Mouse (Mus musculus) limb, embryonic 14.5 days (tissue): Measurements from ENCODE around the gene Tceanc2. TPM values are rescaled to one million over a fixed set of nuclear protein-coding genes. Genes with fewer than 3 reads are reported as not detected.

ENCODE experiments used
- ATAC-seq: fragments of 200-750 bp; cut with Nextera tagmentation; 2 replicates; pipeline ENCODE4 v1.8.0; 2017; ENCODE audit warnings: low read depth, moderate number of reproducible peaks, moderate TSS enrichment; ENCODE audit not compliant: low FRiP score
- DNase-seq: peaks from one replicate; pipeline ENCODE4 v3.0.0-alpha.2; 2015; ENCODE audit warnings: low spot score
- H3K27ac ChIP-seq: fragments of 300-500 bp; sonication (generic); replicated peaks from 2 replicates; pipeline ENCODE4 v1.5.1; 2014; ENCODE audit warnings: low read depth, mild to moderate bottlenecking, low read length, moderate library complexity, mixed read lengths
- H3K27me3 ChIP-seq: fragments of 300-500 bp; sonication (generic); 2 replicates; pipeline ENCODE4 v1.6.1; 2014; ENCODE audit warnings: low read length, mixed read lengths; ENCODE audit not compliant: control insufficient read depth, insufficient read depth
- H3K36me3 ChIP-seq: fragments of 300-500 bp; sonication (generic); 2 replicates; pipeline ENCODE4 v1.6.1; 2014; ENCODE audit warnings: mild to moderate bottlenecking, low read length, moderate library complexity, mixed read lengths; ENCODE audit not compliant: control insufficient read depth, insufficient read depth
- H3K4me1 ChIP-seq: fragments of 300-500 bp; sonication (generic); 2 replicates; pipeline ENCODE4 v1.6.1; 2014; ENCODE audit warnings: antibody characterized with exemption, low read length, mixed read lengths; ENCODE audit not compliant: control insufficient read depth, insufficient read depth
- H3K4me2 ChIP-seq: fragments of 300-500 bp; sonication (generic); replicated peaks from 2 replicates; pipeline ENCODE4 v1.6.1; 2014; ENCODE audit warnings: low read depth, mild to moderate bottlenecking, low read length, moderate library complexity; ENCODE audit not compliant: severe bottlenecking
- H3K4me3 ChIP-seq: fragments of 300-500 bp; sonication (generic); replicated peaks from 2 replicates; pipeline ENCODE4 v1.5.1; 2014; ENCODE audit warnings: low read length
- H3K9ac ChIP-seq: fragments of 300-500 bp; sonication (generic); 2 replicates; pipeline ENCODE4 v1.6.1; 2014; ENCODE audit warnings: mild to moderate bottlenecking, low read depth, low read length, moderate library complexity; ENCODE audit not compliant: severe bottlenecking
- H3K9me3 ChIP-seq: fragments of 300-500 bp; sonication (generic); 2 replicates; pipeline ENCODE4 v1.6.1; 2016; ENCODE audit warnings: low read length; ENCODE audit not compliant: control insufficient read depth
- POLR2A ChIP-seq: fragments of 200-500 bp; IDR thresholded peaks from 2 replicates; pipeline ENCODE4 v1.8.0; 2012; ENCODE audit warnings: inconsistent platforms, mild to moderate bottlenecking, moderate library complexity, borderline replicate concordance; ENCODE audit not compliant: insufficient read depth, insufficient read length; ENCODE audit errors: extremely low read depth
- WGBS: fragments of 180-500 bp; shearing (Covaris S2); extraction: QIAGEN DNeasy Blood & Tissue Kit; methylation state at CpG from one replicate; pipeline ENCODE4 v1.1.7; 2014; 5-methylcytosine and 5-hydroxymethylcytosine counted together
- polyA plus RNA-seq, 2 experiments: library from polyadenylated mRNA; depleted of rRNA in 1 of 2; stranded (reverse) in 1 of 2; unstranded in 1 of 2; fragments of >200 nt; fragmentation: Nextera tagmentation in 1 of 2; extraction: Ambion mirVana in 1 of 2; gene quantifications; 2 replicates each; pipeline versions ENCODE4 v1.2.1 to v1.2.3; 2012 to 2014

The Tceanc2 gene
- polyA plus RNA-seq, 2 experiments: 16.7 to 27.6 TPM

DNA sequence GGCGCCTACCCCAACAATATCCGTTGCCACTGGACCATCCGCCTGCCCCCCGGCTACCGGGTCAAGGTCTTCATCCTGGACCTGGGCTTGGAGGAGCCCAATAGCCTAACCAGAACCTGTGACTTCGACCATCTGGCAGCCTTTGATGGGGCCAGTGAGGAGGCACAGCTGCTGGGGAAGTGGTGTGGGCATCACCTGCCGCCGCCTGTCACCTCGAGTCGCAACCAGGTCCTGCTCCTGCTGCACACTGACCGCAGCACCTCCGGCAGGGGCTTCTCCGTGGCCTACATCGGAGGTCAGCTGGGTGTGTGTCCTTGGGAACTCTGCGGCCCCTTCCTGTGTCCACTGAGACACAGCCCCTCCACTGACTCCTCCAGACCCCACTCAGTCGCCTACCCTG is 72.1 kb downstream of the Tceanc2 start:
- DNase-seq (no peak), ATAC-seq (no peak)
- no peak overlapping the region for H3K4me2 ChIP-seq
- peaks cover 6% of the 10 kb centered on the region; the same call in 1 of the 2 replicates for H3K4me1 ChIP-seq
- H3K27me3 ChIP-seq: no peaks in the 10 kb centered on the region
- WGBS: 81% methylated on average over 16 of the region's 16 CpGs
- no peak overlapping the region for H3K27ac ChIP-seq
- H3K4me3 ChIP-seq: no peak overlapping the region
- no peak for TF ChIP-seq POLR2A
- H3K36me3 ChIP-seq: no peaks in the 10 kb centered on the region
- H3K9ac ChIP-seq: no peak overlapping the region
- no peaks in the 10 kb centered on the region for H3K9me3 ChIP-seq

DNA sequence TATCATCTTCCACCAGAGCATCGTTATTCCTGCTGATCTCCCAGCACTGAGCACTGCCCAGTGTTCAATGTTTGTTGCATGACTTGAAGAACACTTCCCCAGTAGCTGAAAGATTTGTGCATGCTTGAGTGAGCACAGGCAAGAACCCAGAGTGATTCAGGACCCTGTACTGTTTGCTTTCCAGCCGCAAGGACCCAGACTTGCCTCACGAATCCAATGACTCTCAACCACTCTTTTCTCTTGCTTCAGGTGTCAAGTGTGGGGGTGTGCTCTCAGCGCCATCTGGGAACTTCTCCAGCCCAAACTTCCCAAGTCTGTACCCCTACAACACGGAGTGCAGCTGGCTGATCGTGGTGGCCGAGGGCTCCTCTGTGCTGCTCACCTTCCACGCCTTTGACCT is 76.7 kb downstream of the Tceanc2 start:
- Histone ChIP-seq H3K27me3 (no peaks in the 10 kb centered on the region), H3K36me3 (no peaks in the 10 kb centered on the region), H3K4me1 (peaks cover 5% of the 10 kb centered on the region), H3K4me3 (no peak overlapping the region), H3K9me3 (no peaks in the 10 kb centered on the region), H3K9ac (no peak overlapping the region), H3K27ac (no peak overlapping the region), H3K4me2 (no peak overlapping the region)
- ATAC-seq: no peak
- no peak for DNase-seq
- 62% methylated on average over 8 of the region's 8 CpGs for WGBS
- no peak for TF ChIP-seq POLR2A

DNA sequence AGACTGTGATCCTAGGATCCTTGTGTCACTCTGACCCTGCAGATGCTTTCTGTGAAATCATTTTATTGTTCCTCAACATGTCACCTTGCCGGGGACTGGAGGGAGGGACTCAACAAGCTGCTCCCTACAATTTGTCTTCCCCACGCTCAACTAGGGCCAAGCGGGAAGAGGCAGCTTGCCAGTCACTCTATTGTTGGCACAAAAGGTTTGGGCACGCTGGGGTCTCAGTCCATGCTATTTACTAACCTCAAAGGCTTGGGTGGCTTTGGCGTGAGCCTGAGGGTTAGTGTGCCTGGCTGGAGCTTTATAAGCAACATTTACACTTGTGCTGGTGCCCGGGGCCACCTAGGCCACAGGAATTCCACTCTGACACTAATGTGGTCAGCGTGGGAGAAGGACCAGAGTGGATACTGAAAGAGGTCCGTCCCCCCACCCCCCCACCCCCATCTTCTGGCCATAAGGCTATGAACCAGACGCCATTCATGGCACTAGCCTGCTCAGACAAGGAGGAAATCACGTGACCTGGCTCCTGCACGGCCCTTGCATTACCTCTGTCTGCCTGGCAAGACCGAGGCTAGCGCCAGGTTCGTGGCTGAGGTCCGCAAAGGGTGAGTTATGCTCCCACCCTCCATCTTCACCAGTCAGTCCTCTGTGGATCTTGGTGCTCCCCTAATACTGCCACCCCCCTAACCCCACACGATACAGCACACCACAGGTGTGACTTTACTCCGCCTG is 80.0 kb downstream of the Tceanc2 start:
- DNase-seq (no peak), ATAC-seq (no peak; the same call in 1 of the 2 replicates)
- Histone ChIP-seq H3K9ac (no peak overlapping the region), H3K4me1 (peaks cover 14% of the 10 kb centered on the region), H3K27ac (no peak overlapping the region), H3K27me3 (no peaks in the 10 kb centered on the region), H3K9me3 (no peaks in the 10 kb centered on the region), H3K4me2 (no peak overlapping the region), H3K36me3 (no peaks in the 10 kb centered on the region), H3K4me3 (no peak overlapping the region)
- TF ChIP-seq POLR2A: no peak
- 65% methylated on average over 17 of the region's 17 CpGs for WGBS

DNA sequence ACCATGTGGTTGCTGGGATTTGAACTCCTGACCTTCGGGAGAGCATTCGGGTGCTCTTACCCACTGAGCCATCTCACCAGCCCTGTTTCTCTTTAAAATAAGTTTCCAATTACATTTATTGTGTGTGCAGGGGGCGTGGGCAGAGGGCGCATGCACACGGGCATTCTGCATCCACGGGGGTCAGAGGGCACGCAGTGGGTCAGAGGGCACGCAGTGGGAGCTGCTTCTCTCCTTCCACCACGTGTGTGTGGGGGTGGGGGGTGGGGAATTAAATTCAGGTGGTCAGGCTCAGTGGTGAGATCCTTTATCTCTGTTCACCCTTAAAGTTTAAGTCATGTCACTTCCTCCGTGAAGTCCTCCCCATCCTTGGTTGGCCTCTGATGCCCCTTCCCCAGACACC is 80.5 kb downstream of the Tceanc2 start:
- no peak for ATAC-seq

DNA sequence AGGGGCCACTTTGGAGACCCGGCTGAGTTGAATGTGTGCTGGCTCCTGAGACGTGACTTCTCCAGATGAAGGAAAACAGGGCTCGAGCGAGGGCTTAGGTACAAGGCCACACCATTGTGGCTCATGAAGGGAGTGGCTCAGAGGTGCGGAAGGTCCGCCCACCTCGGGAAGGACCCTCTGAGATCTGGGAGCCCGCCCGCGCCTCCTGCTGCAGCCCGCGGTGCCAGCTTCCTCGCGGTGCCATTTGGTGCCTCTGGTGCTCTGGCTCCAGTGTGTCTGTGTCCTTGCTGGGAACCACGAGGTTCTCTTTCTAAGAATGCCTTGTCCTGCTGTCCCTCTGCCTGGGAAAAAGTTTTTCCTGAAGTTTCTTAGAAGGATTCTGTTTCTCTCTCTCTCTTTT is 81.0 kb downstream of the Tceanc2 start:
- TF ChIP-seq POLR2A: no peak
- Histone ChIP-seq H3K9ac (no peak overlapping the region), H3K27ac (no peak overlapping the region), H3K4me3 (no peak overlapping the region), H3K9me3 (no peaks in the 10 kb centered on the region), H3K36me3 (no peaks in the 10 kb centered on the region), H3K4me1 (peaks cover 14% of the 10 kb centered on the region), H3K27me3 (no peaks in the 10 kb centered on the region), H3K4me2 (no peak overlapping the region)
- DNase-seq (no peak), ATAC-seq (no peak)
- WGBS: 38% methylated on average over 15 of the region's 15 CpGs

More for the DNA sequence above, 80.5 kb downstream of the Tceanc2 start:
- DNase-seq: no peak
- Histone ChIP-seq H3K9me3 (no peaks in the 10 kb centered on the region), H3K4me1 (peaks cover 14% of the 10 kb centered on the region), H3K27ac (no peak overlapping the region), H3K36me3 (no peaks in the 10 kb centered on the region), H3K4me2 (no peak overlapping the region), H3K27me3 (no peaks in the 10 kb centered on the region), H3K4me3 (no peak overlapping the region), H3K9ac (no peak overlapping the region)
- WGBS: 56% methylated on average over 10 of the region's 10 CpGs
- no peak for TF ChIP-seq POLR2A
